Mouse (Mus musculus): Measurements from ENCODE around the gene Msi2. TPM values are rescaled to one million over a fixed set of nuclear protein-coding genes. Genes with fewer than 3 reads are reported as not detected.

Gene Msi2
- total and polyA plus RNA-seq, 2 experiments from 2014 or later = 22.1 to 94.6 TPM

- 87% methylated on average over 5 of the region's 5 CpGs for WGBS
- Histone ChIP-seq H3K4me3 (ENCODE audit: low read depth, low read length) (no peak overlapping the region), H3K4me2 (ENCODE audit: low read depth, low read length) (no peak overlapping the region), H3K9ac (replicated peaks; ENCODE audit: low read depth, low read length) (no peak overlapping the region), H3K27ac (ENCODE audit: low read depth) (no peak overlapping the region), H3K9me3 (replicated peaks; ENCODE audit: control insufficient read depth, low read length) (no peaks in the 10 kb centered on the region), H3K36me3 (replicated peaks; ENCODE audit: control insufficient read depth, insufficient read depth, low read length) (peaks cover 20% of the 10 kb centered on the region), H3K27me3 (ENCODE audit: control insufficient read depth, insufficient read depth, low read length) (no peaks in the 10 kb centered on the region), H3K4me1 (ENCODE audit: control insufficient read depth, insufficient read depth) (no peaks in the 10 kb centered on the region)
- TF ChIP-seq EP300 (IDR thresholded peaks at IDR 0.05; ENCODE audit: low read depth) = no peak
- TF ChIP-seq CTCF (IDR thresholded peaks at IDR 0.05; ENCODE audit: low read depth) = no peak
- no peak for DNase-seq (ENCODE audit: low spot score)
- no peak for ATAC-seq (ENCODE audit: insufficient read depth, low read depth)
Measured at GRCm38 (mm10) chr11:88346066-88346465, 372.2 kb downstream of the Msi2 start.

- 88% methylated on average over 3 of the region's 3 CpGs for WGBS
- H3K27me3 ChIP-seq (ENCODE audit: control insufficient read depth, insufficient read depth, low read length) = no peaks in the 10 kb centered on the region
- H3K4me1 ChIP-seq (ENCODE audit: control insufficient read depth, insufficient read depth) = no peaks in the 10 kb centered on the region
- no peak overlapping the region for H3K27ac ChIP-seq (ENCODE audit: low read depth)
- peaks cover 8% of the 10 kb centered on the region for H3K36me3 ChIP-seq (replicated peaks; ENCODE audit: control insufficient read depth, insufficient read depth, low read length)
- no peak for TF ChIP-seq EP300 (IDR thresholded peaks at IDR 0.05; ENCODE audit: low read depth)
- TF ChIP-seq CTCF (IDR thresholded peaks at IDR 0.05; ENCODE audit: low read depth) = no peak
- ATAC-seq (ENCODE audit: insufficient read depth, low read depth) (no peak), DNase-seq (ENCODE audit: low spot score) (no peak)
- H3K4me2 ChIP-seq (ENCODE audit: low read depth, low read length) = no peak overlapping the region
- no peak overlapping the region for H3K4me3 ChIP-seq (ENCODE audit: low read depth, low read length)
- no peaks in the 10 kb centered on the region for H3K9me3 ChIP-seq (replicated peaks; ENCODE audit: control insufficient read depth, low read length)
- no peak overlapping the region for H3K9ac ChIP-seq (replicated peaks; ENCODE audit: low read depth, low read length)
Measured at GRCm38 (mm10) chr11:88337926-88338325, 380.4 kb downstream of the Msi2 start.

- Histone ChIP-seq H3K4me2 (ENCODE audit: low read depth, low read length) (no peak overlapping the region), H3K9ac (replicated peaks; ENCODE audit: low read depth, low read length) (no peak overlapping the region), H3K9me3 (replicated peaks; ENCODE audit: control insufficient read depth, low read length) (no peaks in the 10 kb centered on the region), H3K4me1 (ENCODE audit: control insufficient read depth, insufficient read depth) (peaks cover 12% of the 10 kb centered on the region), H3K27ac (ENCODE audit: low read depth) (no peak overlapping the region), H3K27me3 (ENCODE audit: control insufficient read depth, insufficient read depth, low read length) (no peaks in the 10 kb centered on the region), H3K4me3 (ENCODE audit: low read depth, low read length) (no peak overlapping the region), H3K36me3 (replicated peaks; ENCODE audit: control insufficient read depth, insufficient read depth, low read length) (peaks cover 8% of the 10 kb centered on the region; the same call in 1 of the 2 replicates)
- DNase-seq (ENCODE audit: low spot score) = no peak
- TF ChIP-seq EP300 (IDR thresholded peaks at IDR 0.05; ENCODE audit: low read depth) (no peak), CTCF (IDR thresholded peaks at IDR 0.05; ENCODE audit: low read depth) (no peak)
- ATAC-seq (ENCODE audit: insufficient read depth, low read depth) = no peak
- 62% methylated on average over 5 of the region's 5 CpGs for WGBS
Measured at GRCm38 (mm10) chr11:88334893-88335292, 383.4 kb downstream of the Msi2 start.

- Histone ChIP-seq H3K27me3 (ENCODE audit: control insufficient read depth, insufficient read depth, low read length) (no peaks in the 10 kb centered on the region), H3K4me3 (ENCODE audit: low read depth, low read length) (no peak overlapping the region), H3K9me3 (replicated peaks; ENCODE audit: control insufficient read depth, low read length) (no peaks in the 10 kb centered on the region), H3K4me1 (ENCODE audit: control insufficient read depth, insufficient read depth) (peaks cover 12% of the 10 kb centered on the region), H3K4me2 (ENCODE audit: low read depth, low read length) (no peak overlapping the region), H3K36me3 (replicated peaks; ENCODE audit: control insufficient read depth, insufficient read depth, low read length) (no peaks in the 10 kb centered on the region), H3K9ac (replicated peaks; ENCODE audit: low read depth, low read length) (no peak overlapping the region), H3K27ac (ENCODE audit: low read depth) (no peak overlapping the region)
- no peak for DNase-seq (ENCODE audit: low spot score)
- no peak for TF ChIP-seq EP300 (IDR thresholded peaks at IDR 0.05; ENCODE audit: low read depth)
- no peak for TF ChIP-seq CTCF (IDR thresholded peaks at IDR 0.05; ENCODE audit: low read depth)
- no peak for ATAC-seq (ENCODE audit: insufficient read depth, low read depth)
- WGBS = 81% methylated on average over 8 of the region's 8 CpGs
Measured at GRCm38 (mm10) chr11:88332309-88332934, 385.9 kb downstream of the Msi2 start.

GRCm38 (mm10) chr11:88331722-88332121, 386.6 kb downstream of the Msi2 start:
- H3K4me3 ChIP-seq (ENCODE audit: low read depth, low read length) = no peak overlapping the region
- TF ChIP-seq CTCF (IDR thresholded peaks at IDR 0.05; ENCODE audit: low read depth) (no peak), EP300 (IDR thresholded peaks at IDR 0.05; ENCODE audit: low read depth) (no peak)
- ATAC-seq (ENCODE audit: insufficient read depth, low read depth) = no peak
- H3K27me3 ChIP-seq (ENCODE audit: control insufficient read depth, insufficient read depth, low read length) = no peaks in the 10 kb centered on the region
- H3K4me1 ChIP-seq (ENCODE audit: control insufficient read depth, insufficient read depth) = peaks cover 12% of the 10 kb centered on the region
- no peaks in the 10 kb centered on the region for H3K36me3 ChIP-seq (replicated peaks; ENCODE audit: control insufficient read depth, insufficient read depth, low read length)
- WGBS = 93% methylated on average over 8 of the region's 8 CpGs
- H3K27ac ChIP-seq (ENCODE audit: low read depth) = no peak overlapping the region
- no peak for DNase-seq (ENCODE audit: low spot score)
- no peak overlapping the region for H3K4me2 ChIP-seq (ENCODE audit: low read depth, low read length)
- no peaks in the 10 kb centered on the region for H3K9me3 ChIP-seq (replicated peaks; ENCODE audit: control insufficient read depth, low read length)
- no peak overlapping the region for H3K9ac ChIP-seq (replicated peaks; ENCODE audit: low read depth, low read length)

- TF ChIP-seq CTCF (IDR thresholded peaks at IDR 0.05; ENCODE audit: low read depth) (no peak), EP300 (IDR thresholded peaks at IDR 0.05; ENCODE audit: low read depth) (no peak)
- Histone ChIP-seq H3K27ac (ENCODE audit: low read depth) (no peak overlapping the region), H3K4me2 (ENCODE audit: low read depth, low read length) (no peak overlapping the region), H3K9me3 (replicated peaks; ENCODE audit: control insufficient read depth, low read length) (no peaks in the 10 kb centered on the region), H3K36me3 (replicated peaks; ENCODE audit: control insufficient read depth, insufficient read depth, low read length) (no peaks in the 10 kb centered on the region), H3K4me1 (ENCODE audit: control insufficient read depth, insufficient read depth) (peaks cover 12% of the 10 kb centered on the region), H3K9ac (replicated peaks; ENCODE audit: low read depth, low read length) (no peak overlapping the region), H3K27me3 (ENCODE audit: control insufficient read depth, insufficient read depth, low read length) (no peaks in the 10 kb centered on the region), H3K4me3 (ENCODE audit: low read depth, low read length) (no peak overlapping the region)
- peak; percentile 59 for ATAC-seq (ENCODE audit: insufficient read depth, low read depth)
- WGBS = 15% methylated on average over 11 of the region's 11 CpGs
- DNase-seq (ENCODE audit: low spot score) = peak; percentile 53
Measured at GRCm38 (mm10) chr11:88330799-88331198, 387.5 kb downstream of the Msi2 start.
